Mouse (Mus musculus) heart, embryonic 11.5 days (tissue): ENCODE measurements around the gene D1Ertd622e. TPM values are rescaled to one million over a fixed set of nuclear protein-coding genes. Genes with fewer than 3 reads are reported as not detected.
"Not testable (repeated sequence)": the region's sequence is repeated elsewhere in the genome, so short reads cannot be mapped to it uniquely, and the experiment has no call there.

Experiments
- ATAC-seq: fragments of 200-750 bp; cut with Nextera tagmentation; replicated peaks from 2 replicates; pipeline ENCODE4 v1.8.0; 2017; ENCODE audit warnings: moderate library complexity; ENCODE audit not compliant: insufficient number of reproducible peaks, low FRiP score, low TSS enrichment
- H3K27ac ChIP-seq: fragments of 300-500 bp; sonication (generic); 2 replicates; pipeline ENCODE4 v1.5.1; 2014; ENCODE audit warnings: mild to moderate bottlenecking, low read depth, low read length
- H3K27me3 ChIP-seq: fragments of 300-500 bp; sonication (generic); 2 replicates; pipeline ENCODE4 v1.6.1; 2014; ENCODE audit warnings: mild to moderate bottlenecking, low read length, mixed read lengths; ENCODE audit not compliant: control insufficient read depth, insufficient read depth
- H3K36me3 ChIP-seq: fragments of 300-500 bp; sonication (generic); 2 replicates; pipeline ENCODE4 v1.6.1; 2014; ENCODE audit warnings: mild to moderate bottlenecking, low read length, moderate library complexity, mixed read lengths; ENCODE audit not compliant: control insufficient read depth, insufficient read depth
- H3K4me1 ChIP-seq: fragments of 300-500 bp; sonication (generic); 2 replicates; pipeline ENCODE4 v1.6.1; 2014; ENCODE audit warnings: low read length; ENCODE audit not compliant: control insufficient read depth, insufficient read depth
- H3K4me2 ChIP-seq: fragments of 300-500 bp; sonication (generic); 2 replicates; pipeline ENCODE4 v1.6.1; 2014; ENCODE audit warnings: mild to moderate bottlenecking, moderate library complexity
- H3K4me3 ChIP-seq: fragments of 300-500 bp; sonication (generic); 2 replicates; pipeline ENCODE4 v1.5.1; 2014; ENCODE audit warnings: low read depth, low read length
- H3K9ac ChIP-seq: fragments of 300-500 bp; sonication (generic); 2 replicates; pipeline ENCODE4 v1.6.1; 2014; ENCODE audit warnings: mild to moderate bottlenecking, low read depth, low read length, moderate library complexity
- H3K9me3 ChIP-seq: fragments of 300-500 bp; sonication (generic); replicated peaks from 2 replicates; pipeline ENCODE4 v1.6.1; 2016; ENCODE audit warnings: low read length; ENCODE audit not compliant: control insufficient read depth
- WGBS: fragments of 180-500 bp; shearing (Covaris S2); extraction: QIAGEN DNeasy Blood & Tissue Kit; methylation state at CpG from one replicate; pipeline ENCODE4 v1.1.7; 2014; ENCODE audit not compliant: insufficient replicate concordance; 5-methylcytosine and 5-hydroxymethylcytosine counted together
- polyA plus RNA-seq: library from polyadenylated mRNA; unstranded; fragments of >200 nt; fragmentation: Nextera tagmentation; extraction: Ambion mirVana; gene quantifications from 2 replicates; pipeline ENCODE4 v1.2.1, GENCODE M21; 2014

Gene D1Ertd622e
- polyA plus RNA-seq, 1 experiment from 2014 or later, result 11.3 TPM

DNA sequence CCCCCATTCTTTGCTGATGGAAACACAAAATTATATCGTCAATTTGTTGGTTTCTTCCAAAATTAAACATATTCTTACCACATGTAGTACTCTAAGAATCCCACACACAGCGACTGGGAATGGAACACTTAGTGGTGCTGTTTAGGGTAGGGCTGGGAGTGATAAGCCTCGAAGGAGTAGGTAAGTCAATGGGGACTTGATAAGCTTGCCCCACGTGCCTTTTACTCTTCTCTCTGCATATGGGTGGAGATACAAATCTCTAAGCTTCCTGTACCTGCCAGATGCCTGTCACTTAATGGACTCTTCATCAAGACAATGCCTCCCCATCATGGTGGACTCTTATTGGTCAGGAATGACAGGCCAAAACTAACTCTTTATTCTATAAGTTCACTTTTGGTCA, 78.8 kb downstream of the D1Ertd622e start:
- no peaks in the 10 kb centered on the region for H3K27me3 ChIP-seq
- H3K9me3 ChIP-seq, result no peaks in the 10 kb centered on the region
- 60% methylated on average over 4 of the region's 4 CpGs for WGBS
- ATAC-seq, result no peak
- H3K9ac ChIP-seq, result no peak overlapping the region
- H3K27ac ChIP-seq, result no peak overlapping the region
- H3K36me3 ChIP-seq, result no peaks in the 10 kb centered on the region
- H3K4me2 ChIP-seq, result no peak overlapping the region
- H3K4me1 ChIP-seq, result no peaks in the 10 kb centered on the region
- no peak overlapping the region for H3K4me3 ChIP-seq

DNA sequence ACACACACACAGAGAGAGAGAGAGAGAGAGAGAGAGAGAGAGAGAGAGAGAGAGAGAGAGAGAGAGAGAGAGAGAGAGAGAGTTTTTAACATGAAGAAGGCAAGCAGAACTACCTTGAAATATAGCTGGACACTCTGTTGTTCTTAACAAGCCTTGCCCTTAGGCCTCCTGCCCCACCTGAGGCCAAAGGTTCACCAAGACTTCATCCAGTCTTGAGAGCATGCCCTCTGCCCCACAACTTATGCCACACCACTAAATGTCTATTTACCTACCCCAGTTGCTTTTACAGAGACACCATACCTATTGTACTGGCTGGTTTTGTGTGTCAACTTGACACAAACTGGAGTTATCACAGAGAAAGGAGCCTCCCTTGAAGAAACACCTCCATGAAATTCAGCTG, 81.2 kb downstream of the D1Ertd622e start:
- H3K36me3 ChIP-seq, H3K9ac ChIP-seq, H3K27ac ChIP-seq, H3K4me1 ChIP-seq, H3K27me3 ChIP-seq, ATAC-seq, H3K4me3 ChIP-seq, H3K4me2 ChIP-seq, H3K9me3 ChIP-seq: not testable (repeated sequence)

DNA sequence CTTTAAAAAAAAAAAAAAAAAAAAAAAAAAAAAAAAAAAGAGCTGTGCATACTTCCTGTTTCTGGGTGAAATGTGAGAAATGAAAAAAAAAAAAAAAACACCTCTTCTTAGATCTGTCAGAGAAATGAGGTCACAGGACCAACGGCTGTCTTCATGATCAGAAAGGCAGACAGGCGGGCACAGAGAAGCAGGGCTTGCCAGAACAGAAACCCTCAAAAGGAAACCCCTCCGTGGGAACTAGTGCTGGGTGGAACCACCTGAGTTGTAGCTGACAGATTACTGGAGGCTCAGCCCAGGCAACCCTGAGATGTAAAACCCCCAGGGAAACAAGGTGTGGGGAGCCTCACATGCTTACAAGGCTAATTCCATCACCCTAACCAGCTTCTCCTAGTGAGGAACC, 81.6 kb downstream of the D1Ertd622e start:
- Histone ChIP-seq H3K4me3 (no peak overlapping the region), H3K9ac (no peak overlapping the region), H3K4me2 (no peak overlapping the region), H3K36me3 (no peaks in the 10 kb centered on the region), H3K27me3 (no peaks in the 10 kb centered on the region), H3K27ac (no peak overlapping the region), H3K4me1 (no peaks in the 10 kb centered on the region), H3K9me3 (no peaks in the 10 kb centered on the region)
- 70% methylated on average over 3 of the region's 3 CpGs for WGBS
- no peak for ATAC-seq

DNA sequence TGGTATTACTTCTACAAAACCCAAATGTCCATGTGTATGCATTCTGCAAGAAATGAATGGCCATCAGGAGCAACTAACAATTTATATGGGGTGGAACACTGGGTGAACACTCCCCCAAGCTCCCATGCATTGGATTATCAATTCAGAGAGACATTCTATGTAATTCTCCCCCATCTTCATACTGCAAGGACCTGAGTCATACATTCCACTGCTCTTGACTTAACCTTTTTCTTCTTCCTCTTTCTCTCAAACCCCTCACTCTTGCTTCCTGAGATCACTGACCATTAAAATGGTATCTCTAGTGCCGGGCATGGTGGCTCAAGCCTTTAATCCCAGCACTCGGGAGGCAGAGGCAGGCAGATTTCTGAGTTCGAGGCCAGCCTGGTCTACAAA, 83.9 kb downstream of the D1Ertd622e start:
- no peak for ATAC-seq
- 62% methylated on average over 3 of the region's 3 CpGs for WGBS

DNA sequence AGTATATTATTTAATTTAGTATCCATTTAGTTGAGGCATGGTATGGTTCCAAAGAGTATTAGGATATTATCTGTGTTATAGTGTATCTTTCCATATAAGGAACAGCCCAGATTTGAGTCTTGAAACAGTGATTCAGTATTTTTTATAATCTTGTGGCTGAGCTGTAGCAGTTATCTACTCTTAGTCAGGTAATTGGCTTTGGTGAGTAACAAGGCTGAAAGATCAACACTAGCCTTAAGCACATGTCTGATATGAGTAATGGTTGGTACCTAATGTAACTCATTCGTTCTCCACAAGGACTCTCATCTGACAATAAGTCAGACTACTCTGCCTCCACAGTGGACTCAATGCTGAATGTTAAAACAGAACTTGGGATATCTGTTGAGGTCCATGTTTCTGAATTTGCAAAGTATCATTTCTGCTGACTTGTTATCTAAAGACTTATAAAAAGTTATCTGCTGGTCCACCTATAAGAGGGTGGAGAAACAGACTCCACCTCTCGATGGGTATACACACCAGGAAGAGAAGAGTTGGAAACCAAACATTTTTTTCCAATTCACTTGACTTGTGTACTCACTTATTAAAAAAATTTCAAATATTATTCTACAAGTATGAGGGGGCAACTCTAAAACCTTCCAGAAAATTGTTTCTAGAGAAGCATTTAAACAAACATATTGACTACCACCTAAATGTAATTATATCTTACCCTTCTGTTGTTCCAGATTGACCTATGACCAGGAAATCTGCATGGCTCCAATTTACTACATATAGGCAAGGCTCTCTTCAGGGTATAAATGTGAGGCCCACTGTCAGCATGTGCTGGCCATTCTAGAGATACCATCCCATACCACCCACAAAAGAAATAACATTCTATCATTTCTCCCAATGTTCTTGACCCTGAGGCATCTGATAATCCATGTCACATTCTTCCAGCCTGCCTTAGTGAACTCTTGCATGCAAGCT, 84.5 kb downstream of the D1Ertd622e start:
- Histone ChIP-seq H3K4me3 (no peak overlapping the region), H3K9me3 (no peaks in the 10 kb centered on the region), H3K36me3 (no peaks in the 10 kb centered on the region), H3K27ac (no peak overlapping the region), H3K4me2 (no peak overlapping the region), H3K4me1 (no peaks in the 10 kb centered on the region), H3K27me3 (no peaks in the 10 kb centered on the region), H3K9ac (no peak overlapping the region)
- 64% methylated on average over 2 of the region's 2 CpGs for WGBS
- no peak for ATAC-seq

More for the DNA sequence above, 83.9 kb downstream of the D1Ertd622e start:
- Histone ChIP-seq H3K27ac (no peak overlapping the region), H3K4me2 (no peak overlapping the region), H3K9ac (no peak overlapping the region), H3K4me1 (no peaks in the 10 kb centered on the region), H3K27me3 (no peaks in the 10 kb centered on the region), H3K9me3 (no peaks in the 10 kb centered on the region), H3K4me3 (no peak overlapping the region), H3K36me3 (no peaks in the 10 kb centered on the region)

DNA sequence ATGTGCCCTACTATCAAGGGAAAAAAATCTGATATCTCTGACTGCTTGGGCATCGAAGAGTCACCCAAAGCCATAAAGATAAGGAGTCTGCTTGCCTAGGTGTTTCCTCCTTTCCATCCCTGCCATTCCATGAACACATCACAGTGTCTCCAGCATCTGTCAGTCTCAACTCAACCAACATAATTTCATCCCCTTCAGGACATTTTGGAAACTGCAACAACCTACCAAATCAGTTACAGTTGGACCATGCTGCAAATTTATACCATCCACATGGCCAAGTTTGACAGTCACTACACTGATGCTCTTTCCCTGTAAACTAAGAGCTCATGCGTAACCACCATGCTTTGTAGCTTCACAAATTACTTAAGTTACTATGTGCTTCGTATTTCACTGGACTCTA, 85.3 kb downstream of the D1Ertd622e start:
- Histone ChIP-seq H3K4me1 (no peaks in the 10 kb centered on the region), H3K36me3 (no peaks in the 10 kb centered on the region), H3K9ac (no peak overlapping the region), H3K4me2 (no peak overlapping the region), H3K27me3 (no peaks in the 10 kb centered on the region), H3K4me3 (no peak overlapping the region), H3K9me3 (no peaks in the 10 kb centered on the region), H3K27ac (no peak overlapping the region)
- WGBS, result 86% methylated on average over 3 of the region's 3 CpGs
- ATAC-seq, result no peak

DNA sequence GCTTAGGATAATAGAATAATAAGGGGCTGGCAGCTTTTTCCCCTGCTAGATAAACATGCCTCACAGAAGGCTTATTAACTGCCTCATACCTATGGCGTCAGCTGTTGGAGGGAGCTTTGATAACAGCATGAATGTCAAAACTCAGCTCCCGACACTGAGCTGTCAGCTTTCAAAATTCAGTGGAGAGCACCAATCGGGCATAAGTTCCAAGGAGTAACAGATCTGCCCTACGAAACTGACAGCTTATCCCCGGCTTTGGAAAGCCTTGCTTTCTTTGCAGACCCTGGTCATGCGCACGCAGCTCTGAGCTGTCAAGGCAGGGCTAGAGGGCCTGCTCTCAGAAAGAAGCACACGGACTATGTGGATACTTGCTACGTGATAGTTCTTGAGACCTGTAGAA, 91.1 kb downstream of the D1Ertd622e start:
- WGBS, result 43% methylated on average over 9 of the region's 9 CpGs
- H3K27me3 ChIP-seq, result no peaks in the 10 kb centered on the region
- no peak for ATAC-seq
- no peak overlapping the region for H3K27ac ChIP-seq
- H3K4me1 ChIP-seq, result no peaks in the 10 kb centered on the region
- H3K9me3 ChIP-seq, result no peaks in the 10 kb centered on the region
- no peaks in the 10 kb centered on the region for H3K36me3 ChIP-seq
- H3K4me3 ChIP-seq, result no peak overlapping the region
- H3K9ac ChIP-seq, result no peak overlapping the region
- no peak overlapping the region for H3K4me2 ChIP-seq

DNA sequence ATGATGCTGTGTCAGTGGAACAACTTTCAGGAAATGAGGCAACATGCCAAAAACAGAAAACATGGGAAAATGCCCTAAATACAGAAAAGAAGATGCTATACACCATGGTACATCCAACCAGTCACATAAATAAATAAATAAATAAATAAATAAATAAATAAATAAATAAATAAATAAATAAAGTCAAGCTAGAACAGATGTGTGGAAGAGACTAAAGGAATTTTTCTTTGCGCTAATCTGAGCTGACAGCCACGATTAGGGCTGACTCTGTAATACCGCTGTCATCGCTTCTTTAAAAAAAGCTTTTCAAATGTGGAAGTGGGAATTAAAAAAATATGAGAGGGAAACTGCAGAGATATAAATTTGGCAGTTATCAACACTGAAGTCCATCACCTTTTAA, 93.9 kb downstream of the D1Ertd622e start:
- 81% methylated on average over 4 of the region's 4 CpGs for WGBS
- ATAC-seq, result no peak
- Histone ChIP-seq H3K27me3 (no peaks in the 10 kb centered on the region), H3K9ac (no peak overlapping the region), H3K4me3 (no peak overlapping the region), H3K9me3 (no peaks in the 10 kb centered on the region), H3K4me1 (no peaks in the 10 kb centered on the region), H3K4me2 (no peak overlapping the region), H3K27ac (no peak overlapping the region), H3K36me3 (no peaks in the 10 kb centered on the region)

DNA sequence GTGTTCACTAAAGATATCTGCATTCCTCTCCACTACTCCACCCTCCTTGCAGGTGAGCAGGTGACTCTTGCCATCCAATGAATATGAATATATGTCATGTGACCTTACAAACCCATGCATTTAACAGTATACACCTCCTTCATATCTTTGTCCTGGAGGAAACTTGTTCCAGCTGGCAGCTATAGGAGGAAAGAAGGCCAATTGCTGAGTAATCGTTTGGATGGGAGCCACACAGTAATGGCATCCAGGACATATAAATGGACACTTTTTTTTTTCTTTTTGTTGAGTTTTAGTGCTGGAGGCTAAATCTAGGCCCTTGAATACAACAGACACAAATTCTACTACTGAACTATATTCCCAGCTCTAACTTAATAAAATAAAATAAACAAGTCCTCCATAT, 97.2 kb downstream of the D1Ertd622e start:
- no peak overlapping the region for H3K4me2 ChIP-seq
- 86% methylated on average over 1 of the region's 1 CpGs for WGBS
- no peaks in the 10 kb centered on the region for H3K9me3 ChIP-seq
- no peak overlapping the region for H3K9ac ChIP-seq
- no peak overlapping the region for H3K4me3 ChIP-seq
- no peaks in the 10 kb centered on the region for H3K4me1 ChIP-seq
- no peaks in the 10 kb centered on the region for H3K27me3 ChIP-seq
- H3K36me3 ChIP-seq, result no peaks in the 10 kb centered on the region
- H3K27ac ChIP-seq, result no peak overlapping the region
- ATAC-seq, result no peak
